Mouse (Mus musculus) embryonic facial prominence, embryonic 13.5 days (tissue): Measurements from ENCODE around the gene Usp50. TPM values are rescaled to one million over a fixed set of nuclear protein-coding genes. Genes with fewer than 3 reads are reported as not detected.

Experiments used
- polyA plus RNA-seq: library from polyadenylated mRNA; unstranded; fragments of >200 nt; fragmentation: Nextera tagmentation; extraction: Ambion mirVana; gene quantifications from 2 replicates; pipeline ENCODE4 v1.2.1, GENCODE M21; 2015

The Usp50 gene
- polyA plus RNA-seq, 1 experiment from 2014 or later: 2.8 TPM

Other genes starting within 250 kb of the Usp50 start
- gene Slc27a2, start 231.1 kb downstream of the Usp50 start, polyA plus RNA-seq: 2.9 and 10.8 TPM in 2 replicates
- 4.8 and 5.9 TPM in 2 replicates for gene Hdc, start 164.2 kb downstream of the Usp50 start, polyA plus RNA-seq
- 56.4 and 57.0 TPM in 2 replicates for gene Gabpb1, start 107.1 kb downstream of the Usp50 start, polyA plus RNA-seq
- gene Usp8, start 76.1 kb downstream of the Usp50 start, polyA plus RNA-seq: 36.5 and 43.4 TPM in 2 replicates
- 64.0 and 65.6 TPM in 2 replicates for gene Trpm7, start 92.8 kb upstream of the Usp50 start, polyA plus RNA-seq
- gene Sppl2a, start 149.8 kb upstream of the Usp50 start, polyA plus RNA-seq: 56.1 and 59.3 TPM in 2 replicates
- 11.3 and 13.1 TPM in 2 replicates for gene Ap4e1, start 225.2 kb upstream of the Usp50 start, polyA plus RNA-seq